Mouse (Mus musculus) megakaryocyte, embryonic 14.5 days (primary cell): ENCODE results near the gene Catsperd.

Experiments
- FLI1 ChIP-seq: IDR thresholded peaks from 2 replicates; pipeline ENCODE4 v1.6.1; 2012; ENCODE audit warnings: low read length, inconsistent platforms, mixed read lengths
- GATA1 ChIP-seq: IDR thresholded peaks from 3 replicates; pipeline ENCODE4 v1.6.1; 2012; ENCODE audit warnings: mixed read lengths, low read length, inconsistent platforms, borderline replicate concordance

- TF ChIP-seq FLI1 (no peak), GATA1 (no peak)
These were observed 42.6 kb upstream of the Catsperd start for GRCm38 (mm10) chr17:56585171-56585821.
